Mouse (Mus musculus) cerebral cortex, adult 2 months (tissue): ENCODE data around the gene Mlycd.

Source experiments
- WGBS: fragments of 180-500 bp; shearing (Covaris S2); methylation state at CpG from one replicate; pipeline ENCODE4 v1.1.7; 2018; 5-methylcytosine and 5-hydroxymethylcytosine counted together

Gene Mlycd

DNA sequence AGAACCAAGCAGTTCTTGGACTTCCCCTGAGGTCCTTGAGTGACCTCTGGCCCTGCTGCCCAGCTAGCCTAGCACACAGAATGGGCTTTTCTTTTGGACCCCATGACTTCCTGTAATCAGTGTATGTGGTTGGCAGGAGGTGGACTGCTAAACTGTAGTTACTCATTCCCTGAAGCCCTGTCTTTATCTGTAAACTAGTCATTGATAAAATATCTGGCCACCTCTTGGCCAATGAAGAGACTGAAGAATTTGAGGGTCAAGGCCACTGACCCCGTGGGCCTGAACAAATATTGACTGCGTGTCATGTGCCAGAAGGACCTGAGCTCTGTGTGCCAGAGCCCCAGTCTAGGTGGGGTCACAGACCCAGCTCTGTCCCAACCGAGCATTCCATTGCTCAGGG is 37.7 kb downstream of the Mlycd start:
- 82% methylated on average over 3 of the region's 3 CpGs for WGBS

DNA sequence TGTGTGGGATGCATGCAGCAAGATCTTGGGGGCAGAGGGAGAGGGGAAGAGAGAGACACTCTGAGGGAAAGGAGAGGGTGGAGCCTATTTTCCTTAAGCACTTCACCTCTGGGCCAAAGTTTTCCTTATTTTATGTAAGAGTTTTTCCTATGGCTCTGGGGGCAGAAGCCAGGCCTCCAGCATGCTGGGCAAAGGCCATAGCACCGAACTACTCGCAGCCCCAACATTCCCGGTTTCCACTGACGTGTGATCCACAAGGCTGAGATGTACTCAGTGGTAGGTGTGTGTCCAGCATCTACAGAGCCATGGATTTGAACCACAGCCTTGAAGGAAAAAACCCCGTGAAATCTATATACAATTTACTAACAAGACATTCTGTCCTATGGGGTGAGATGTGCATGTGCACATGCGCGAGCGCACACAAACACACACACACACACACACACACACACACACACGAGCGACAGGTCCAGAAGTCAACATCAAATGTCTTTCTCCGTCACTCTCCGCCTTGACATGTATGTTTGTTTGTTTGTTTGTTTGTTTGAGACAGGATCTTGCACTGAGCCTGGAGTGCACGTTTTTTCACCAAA is 39.0 kb downstream of the Mlycd start, which contains the start of gene Osgin1:
Osgin1 (plus strand) TSS at position 543 of the 593 bp plus-strand sequence.
- WGBS = 94% methylated on average over 13 of the region's 13 CpGs

DNA sequence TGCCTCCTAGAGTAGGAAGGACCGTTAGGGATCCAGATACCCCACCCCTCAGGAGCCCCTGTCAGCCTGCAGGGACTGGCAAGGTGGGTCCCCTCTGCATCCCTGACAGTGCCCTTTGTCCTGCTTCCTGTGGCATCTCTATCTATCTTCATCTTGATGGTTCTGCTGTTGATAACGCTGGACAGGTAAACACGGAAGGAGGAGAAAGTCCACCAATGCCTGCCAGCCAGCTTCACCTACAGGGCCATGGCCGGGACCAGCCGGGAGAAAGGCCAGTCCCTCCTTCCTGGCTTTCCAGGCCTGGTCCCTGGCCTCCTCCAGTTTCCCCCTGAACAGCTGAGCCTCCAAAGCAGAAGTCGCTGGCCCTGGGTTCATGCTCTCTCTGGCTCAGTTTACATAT is 39.9 kb downstream of the Mlycd start:
- 85% methylated on average over 6 of the region's 6 CpGs for WGBS

DNA sequence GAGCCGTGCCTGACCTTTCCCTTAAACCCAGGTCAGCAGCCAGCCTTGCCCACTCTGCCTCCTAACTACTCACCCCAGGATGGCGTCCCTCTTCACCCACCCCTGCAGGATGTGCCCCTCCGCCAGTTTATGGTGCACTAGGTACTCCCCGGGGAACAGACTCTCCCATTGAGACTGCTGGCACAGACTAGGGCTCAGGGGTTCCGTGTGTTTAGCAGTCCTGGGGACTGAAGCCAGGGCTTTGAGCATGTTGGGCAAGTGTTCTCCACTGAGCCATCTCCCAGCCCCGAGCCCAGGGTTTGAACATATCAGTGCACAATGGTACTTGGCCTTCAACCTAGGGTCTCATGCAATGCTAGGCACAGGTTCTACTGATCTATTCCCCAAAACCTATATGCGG is 40.8 kb downstream of the Mlycd start:
- WGBS = 82% methylated on average over 7 of the region's 7 CpGs

- 84% methylated on average over 10 of the region's 10 CpGs for WGBS
Observed at GRCm38 (mm10) chr8:119436331-119436730, 41.7 kb downstream of the Mlycd start.

GRCm38 (mm10) chr8:119436933-119437332 is 42.3 kb downstream of the Mlycd start:
- 28% methylated on average over 9 of the region's 9 CpGs for WGBS

DNA sequence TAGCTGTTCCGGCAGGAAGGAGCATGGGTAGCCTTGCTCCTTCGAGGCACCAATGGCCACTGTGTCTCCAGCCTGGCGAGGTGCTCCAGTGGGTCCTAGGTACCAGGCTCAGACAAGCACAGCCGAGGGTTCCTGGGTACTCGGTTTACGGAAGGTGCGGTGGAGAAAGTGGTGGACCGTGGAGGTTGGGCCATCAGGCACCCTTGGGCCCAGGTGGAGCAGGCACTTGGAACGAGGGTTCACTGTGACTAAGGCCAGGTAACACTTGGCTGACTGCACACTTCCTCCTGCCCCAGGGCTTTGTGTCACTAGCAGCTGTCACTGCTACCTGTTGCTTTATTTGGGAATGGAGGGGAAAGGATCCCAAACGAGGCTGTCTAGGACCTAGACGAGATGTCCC is 42.8 kb downstream of the Mlycd start:
- WGBS = 73% methylated on average over 11 of the region's 11 CpGs

- 86% methylated on average over 6 of the region's 6 CpGs for WGBS
Observed at GRCm38 (mm10) chr8:119438876-119439275, 44.2 kb downstream of the Mlycd start.

DNA sequence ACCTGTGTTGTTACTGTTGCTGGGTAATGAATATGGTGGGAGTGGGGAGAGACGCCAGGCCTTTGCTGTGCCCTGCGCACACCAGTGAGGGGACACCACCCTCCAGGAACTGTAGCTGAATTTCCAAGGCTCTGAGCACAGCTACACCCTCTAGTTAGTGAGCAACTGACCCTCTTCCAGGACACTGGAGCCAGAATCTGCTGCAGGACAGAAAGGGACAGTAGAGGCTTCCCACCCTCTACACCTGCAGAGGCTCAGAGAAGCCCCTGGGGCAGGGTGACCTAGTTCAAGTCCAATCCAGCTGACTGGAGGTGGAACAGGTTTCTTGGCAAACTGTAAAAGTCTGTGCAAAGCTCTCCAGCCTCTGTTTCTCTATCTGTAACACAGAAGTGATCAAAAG is 44.7 kb downstream of the Mlycd start:
- WGBS = 98% methylated on average over 2 of the region's 2 CpGs

DNA sequence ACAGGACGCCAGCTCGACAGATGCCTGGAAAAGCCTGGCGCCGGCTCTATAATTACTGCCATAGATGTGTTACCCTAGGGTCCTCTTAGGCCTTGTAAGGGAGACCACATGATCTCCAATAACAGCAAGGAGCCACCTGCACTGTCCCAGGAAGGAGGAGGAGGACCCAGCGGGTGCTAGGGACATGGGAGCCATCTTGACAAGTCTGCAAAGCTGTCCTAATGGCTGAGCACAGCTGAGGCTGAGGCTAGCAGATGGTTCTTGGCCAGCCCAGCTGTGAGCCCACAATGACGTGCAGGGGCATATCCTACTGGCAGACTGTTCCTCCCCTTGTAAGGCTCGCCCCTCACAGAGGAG is 45.2 kb downstream of the Mlycd start:
- whole genome bisulfite sequencing = 72% methylated on average over 7 of the region's 7 CpGs

DNA sequence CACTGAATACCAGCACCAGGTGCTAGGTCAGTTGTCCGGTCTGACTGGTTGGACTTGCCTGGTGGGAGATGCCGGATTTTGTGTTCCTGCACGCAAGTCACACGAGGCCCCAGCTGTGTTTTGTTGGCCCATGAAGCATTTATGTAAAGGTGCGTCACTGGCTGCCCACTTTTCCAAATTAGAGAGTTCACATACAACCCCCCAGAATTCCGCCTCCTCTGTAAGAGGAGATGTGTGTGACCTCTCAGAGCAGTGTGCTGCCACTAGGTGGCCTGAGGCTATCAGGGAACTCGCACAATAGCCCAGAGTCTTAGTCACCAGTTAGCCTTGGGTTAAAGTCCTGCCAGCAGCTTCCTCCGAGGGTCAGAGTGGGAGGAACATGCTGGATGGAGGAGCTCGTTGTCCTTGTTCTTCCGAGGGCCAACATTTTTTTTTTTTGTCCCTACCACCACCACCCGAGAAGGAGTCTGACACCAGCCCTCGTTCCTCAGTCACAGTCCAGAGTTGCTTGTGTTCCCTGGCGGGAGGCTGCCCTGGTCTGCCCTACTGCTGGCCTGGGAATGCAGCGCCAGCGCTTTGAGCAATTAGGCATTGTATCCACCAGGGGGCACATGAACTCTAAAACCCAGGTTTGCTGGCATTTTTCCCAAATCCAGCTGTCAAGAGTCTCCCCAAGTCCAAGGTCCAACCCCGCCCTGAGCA is 45.7 kb downstream of the Mlycd start:
- 31% methylated on average over 16 of the region's 16 CpGs for WGBS

DNA sequence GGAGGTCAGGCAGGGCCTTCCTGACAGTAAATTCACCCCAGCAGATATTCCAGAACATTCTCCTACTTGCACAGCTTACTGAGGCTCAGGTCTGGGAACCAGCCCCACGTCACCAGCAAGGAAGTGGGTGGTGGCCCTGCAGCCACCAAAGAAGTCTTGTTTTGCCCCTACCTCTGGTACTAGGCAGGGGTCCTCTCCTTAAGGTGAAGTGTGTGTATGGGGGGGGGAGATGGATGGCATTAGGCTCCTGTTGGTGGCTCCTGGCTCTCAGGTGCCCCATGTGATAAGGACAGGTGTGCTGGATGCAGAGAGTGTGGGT is 46.2 kb downstream of the Mlycd start:
- WGBS = 10% methylated on average over 1 of the region's 1 CpGs

- WGBS = 68% methylated on average over 5 of the region's 5 CpGs
Observed at GRCm38 (mm10) chr8:119442013-119442412, 47.3 kb downstream of the Mlycd start.

- 97% methylated on average over 8 of the region's 8 CpGs for WGBS
Observed at GRCm38 (mm10) chr8:119442970-119443369, 48.3 kb downstream of the Mlycd start.

GRCm38 (mm10) chr8:119446211-119446989 is 51.7 kb downstream of the Mlycd start, which contains the start of gene Necab2:
TSS of gene Necab2 (plus strand) at chr8:119446719.
- WGBS = 2% methylated on average over 44 of the region's 52 CpGs

- WGBS = 1% methylated on average over 48 of the region's 80 CpGs
Observed at GRCm38 (mm10) chr8:119446990-119447780, 52.5 kb downstream of the Mlycd start.

DNA sequence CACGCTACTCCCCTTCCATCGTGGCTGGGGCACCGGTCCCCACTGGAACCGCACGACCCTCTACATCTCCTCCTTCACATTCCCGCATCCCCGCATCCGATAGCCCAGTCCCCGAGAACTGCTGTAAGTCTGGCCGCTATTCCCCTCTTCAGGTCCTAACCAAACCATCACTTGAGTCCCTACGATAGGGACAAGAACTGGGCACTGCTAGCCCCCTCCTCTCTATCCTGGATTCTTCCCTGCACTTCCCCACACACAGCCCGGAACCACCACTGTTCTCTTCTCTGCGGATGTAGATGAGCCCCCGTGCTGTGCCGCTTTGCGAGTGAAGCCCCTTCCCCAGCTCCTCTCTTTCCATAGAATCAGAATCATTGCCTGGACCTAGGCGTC is 53.1 kb downstream of the Mlycd start:
- WGBS = 3% methylated on average over 17 of the region's 17 CpGs

- 42% methylated on average over 12 of the region's 12 CpGs for WGBS
Observed at GRCm38 (mm10) chr8:119449627-119450026, 54.9 kb downstream of the Mlycd start.

GRCm38 (mm10) chr8:119451131-119451530 is 56.5 kb downstream of the Mlycd start:
- 91% methylated on average over 4 of the region's 4 CpGs for WGBS

- 93% methylated on average over 5 of the region's 5 CpGs for WGBS
Observed at GRCm38 (mm10) chr8:119452919-119453318, 58.2 kb downstream of the Mlycd start.

GRCm38 (mm10) chr8:119456045-119456444 is 61.4 kb downstream of the Mlycd start:
- WGBS = 65% methylated on average over 5 of the region's 5 CpGs

DNA sequence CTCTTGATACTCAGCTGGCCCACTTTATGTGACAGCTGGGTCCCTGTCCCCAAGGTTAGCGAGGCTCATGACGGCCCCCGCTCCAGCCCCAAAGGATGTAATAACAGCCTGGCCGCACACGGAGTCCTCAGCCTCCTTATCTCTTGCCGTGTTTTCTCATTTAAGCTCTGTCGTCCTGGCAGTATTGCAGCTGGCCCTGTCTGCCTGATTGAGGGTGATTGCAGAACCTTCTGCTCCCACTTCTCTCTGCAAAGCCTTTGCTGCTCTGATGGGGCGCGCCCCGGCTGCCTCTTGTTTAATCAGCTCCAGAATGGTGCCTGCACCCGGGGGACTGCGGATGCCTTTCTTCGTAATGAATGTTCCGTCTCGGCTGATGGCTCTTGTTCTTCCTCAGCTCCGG is 65.0 kb downstream of the Mlycd start:
- WGBS = 66% methylated on average over 16 of the region's 16 CpGs
